Comparison of ENCODE assay signal across 16 mouse cellular contexts in the genomic region with DNA sequence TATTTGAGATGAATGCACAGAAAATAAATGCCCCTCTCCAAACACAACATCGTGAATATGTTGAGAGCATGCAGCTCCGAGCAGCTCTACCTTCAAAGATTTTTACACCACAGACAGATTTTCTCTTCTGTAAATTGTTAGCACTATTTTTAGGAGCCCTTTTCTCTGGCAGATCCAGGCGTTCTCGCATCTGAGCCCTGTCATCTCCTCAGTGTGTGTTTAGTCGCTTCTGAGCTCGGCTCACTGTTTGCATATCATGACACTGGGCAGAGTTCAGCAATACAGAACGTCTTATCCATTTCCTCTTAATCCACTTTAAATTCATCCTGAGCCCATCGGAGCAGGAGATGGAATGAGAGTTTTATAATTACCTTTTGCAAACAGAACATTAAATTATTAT.
A peak's percentile ranks its signal among the peaks of the same experiment; 100 is the strongest.
DNase-seq lines count a peak whose midpoint lies in the region; ATAC-seq and TF ChIP-seq lines count a peak whose summit lies in the region.
"Had no signal": no experiment of that assay in that cellular context is flagged by ENCODE, and none has a peak within 500 bp of the region (broad histone marks: within the 10 kb centered on the region; RNA-seq: fewer than 3 reads in every experiment).

No protein-coding gene starts in this region.

- peak; percentile 90 for ATAC-seq in frontal cortex, adult (ENCODE audit: low TSS enrichment)
- ATAC-seq: lung, postnatal 0 days had no signal

- 0 out of 2 replicates have a peak overlapping the region, but pooled peaks have one; percentile 59 for H3K27ac ChIP-seq in cortical plate, adult 2 months (ENCODE audit: insufficient read depth, low read length)
- H3K27ac ChIP-seq: embryonic facial prominence, embryonic 10.5 days; liver, embryonic 14.5 days had no signal

- DNase-seq in frontal cortex, postnatal 25 days (ENCODE audit: low spot score in 2 of 2), result no peak
- peak; percentile 16 for DNase-seq in layer of hippocampus, adult 9-11 months
- DNase-seq in layer of hippocampus, adult 9-10 months (ENCODE audit: low spot score), result no peak
- DNase-seq in brain, adult 2 months (ENCODE audit: low read depth, low spot score), result peak; percentile 76
- no peak for DNase-seq in thymus, postnatal 0 days (ENCODE audit: low spot score)
- DNase-seq: adrenal gland, adult 8-10 months; cerebellum, adult 9-11 months; heart, postnatal 36 days; retina, postnatal 1 day had no signal

- H3K4me1 ChIP-seq in cortical plate, adult 2 months (ENCODE audit: control insufficient read depth, insufficient read depth, low read length), result 0 out of 2 replicates have a peak, but pooled peaks cover 1% of the 10 kb centered on the region
- H3K4me1 ChIP-seq: embryonic facial prominence, embryonic 10.5 days had no signal

- no peak overlapping the region for H3K4me3 ChIP-seq in cortical plate, adult 2 months (ENCODE audit: insufficient read depth, low read length)
- H3K4me3 ChIP-seq: embryonic facial prominence, embryonic 10.5 days; erythroblast, embryonic 14.5 days; myocyte had no signal

- 0 out of 2 replicates have a peak, but pooled peaks have one; percentile 37 for TF ChIP-seq POLR2A in cortical plate, adult 2 months (IDR thresholded peaks at IDR 0.05; ENCODE audit: extremely low read depth, insufficient read depth, low read length)

- no peak for TF ChIP-seq CTCF in cortical plate, adult 2 months (IDR thresholded peaks at IDR 0.05; ENCODE audit: extremely low read depth, insufficient read depth, low read length)

Comparison
In these comparisons a context has a peak if more than half of its experiments do, and no peak if none do; other contexts are left out.
1. DNase-seq: peak in layer of hippocampus, adult 9-11 months (single experiment) and brain, adult 2 months (single experiment); none in frontal cortex, postnatal 25 days (0 of 2), layer of hippocampus, adult 9-10 months (single experiment) and thymus, postnatal 0 days (single experiment).